Mouse (Mus musculus): Measurements from ENCODE around the gene Rtl1.

Rtl1 gene

GRCm38 (mm10) chr12:109560111-109560695 is 39.9 kb downstream of the Rtl1 start:
- no peak for DNase-seq

GRCm38 (mm10) chr12:109558891-109559487 is 41.1 kb downstream of the Rtl1 start:
- DNase-seq: no peak

- DNase-seq: no peak
These were observed 41.8 kb downstream of the Rtl1 start for GRCm38 (mm10) chr12:109558226-109558824.

- no peak for DNase-seq
These were observed 44.2 kb downstream of the Rtl1 start for GRCm38 (mm10) chr12:109555837-109556409.

GRCm38 (mm10) chr12:109553568-109553967 is 46.6 kb downstream of the Rtl1 start:
- DNase-seq: no peak

- no peak for DNase-seq
These were observed 47.2 kb downstream of the Rtl1 start for GRCm38 (mm10) chr12:109552754-109553525.

GRCm38 (mm10) chr12:109551771-109552170 is 48.4 kb downstream of the Rtl1 start:
- DNase-seq: no peak

GRCm38 (mm10) chr12:109547085-109547484 is 53.0 kb downstream of the Rtl1 start:
- no peak for DNase-seq

GRCm38 (mm10) chr12:109545875-109546732 is 54.0 kb downstream of the Rtl1 start:
- DNase-seq: no peak

- no peak for DNase-seq
These were observed 56.7 kb downstream of the Rtl1 start for GRCm38 (mm10) chr12:109543281-109543923.

- peak; percentile 9 to 28 for DNase-seq
These were observed 57.4 kb downstream of the Rtl1 start for GRCm38 (mm10) chr12:109542635-109543249.

- DNase-seq: no peak
These were observed 58.1 kb downstream of the Rtl1 start for GRCm38 (mm10) chr12:109542011-109542410.

- DNase-seq: no peak
These were observed 58.6 kb downstream of the Rtl1 start for GRCm38 (mm10) chr12:109541540-109541899.

- no peak for DNase-seq
These were observed 59.2 kb downstream of the Rtl1 start for GRCm38 (mm10) chr12:109540739-109541539.

GRCm38 (mm10) chr12:109539950-109540349 is 60.2 kb downstream of the Rtl1 start:
- DNase-seq: no peak
